Mouse (Mus musculus): ENCODE measurements around the gene Esr1. TPM values are rescaled to one million over a fixed set of nuclear protein-coding genes. Genes with fewer than 3 reads are reported as not detected.

Gene Esr1
- total and polyA plus RNA-seq, 2 experiments = 12.2 to 30.3 TPM

DNA sequence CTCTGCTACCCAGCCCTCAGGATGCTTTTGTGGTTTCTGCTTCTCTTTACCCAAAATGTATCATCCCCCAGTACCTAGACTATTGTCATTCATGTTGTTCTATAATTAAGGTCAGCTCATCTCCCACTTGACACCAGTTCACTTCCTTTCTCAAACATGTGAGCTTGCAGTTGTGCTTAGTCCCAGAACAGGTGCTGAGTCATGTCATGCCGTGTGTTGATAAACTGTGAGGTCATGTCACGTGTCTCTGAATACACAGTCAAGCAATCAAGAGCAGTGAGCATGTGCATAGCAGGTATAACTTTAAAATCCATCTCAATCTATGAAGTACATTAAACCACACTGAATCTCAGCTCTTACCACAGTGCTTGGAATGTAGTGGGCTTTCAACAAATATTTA is 297.9 kb downstream of the Esr1 start:
- TF ChIP-seq POLR2A (IDR thresholded peaks at IDR 0.05; ENCODE audit: extremely low read depth, insufficient read depth, low read length) (no peak), CTCF (IDR thresholded peaks at IDR 0.05; ENCODE audit: low read depth, low read length) (no peak)
- H3K27me3 ChIP-seq (ENCODE audit: control insufficient read depth, insufficient read depth, low read length) = no peaks in the 10 kb centered on the region
- WGBS = 76% methylated on average over 2 of the region's 2 CpGs

DNA sequence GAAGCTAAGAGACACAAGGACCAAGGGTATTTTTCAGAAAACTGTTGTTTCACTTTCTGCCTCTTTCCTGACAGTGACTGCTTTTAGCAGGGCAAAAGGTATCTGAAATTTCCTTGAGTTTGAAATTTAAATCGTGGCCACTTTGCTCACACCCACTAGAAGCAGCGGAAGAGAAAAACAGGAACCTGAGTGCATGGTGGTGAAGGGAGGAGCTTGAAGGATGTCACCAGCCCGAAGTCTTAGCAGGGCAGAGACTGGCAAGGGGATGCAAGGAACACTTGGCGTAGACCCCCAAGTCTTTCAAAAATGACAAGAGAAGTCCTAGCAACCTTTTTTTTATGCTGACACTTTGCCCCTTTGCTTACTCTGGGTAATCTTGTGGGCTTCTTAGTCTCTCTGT is 299.1 kb downstream of the Esr1 start:
- Histone ChIP-seq H3K79me2 (ENCODE audit: control insufficient read depth, insufficient read depth, low read length) (no peaks in the 10 kb centered on the region), H3K4me3 (ENCODE audit: insufficient read depth, low read depth, low read length) (no peak overlapping the region), H3K36me3 (ENCODE audit: control insufficient read depth, insufficient read depth, low read length) (no peaks in the 10 kb centered on the region), H3K27ac (replicated peaks; ENCODE audit: insufficient read depth, low read depth, low read length) (no peak overlapping the region), H3K4me1 (ENCODE audit: control insufficient read depth, insufficient read depth, low read length) (no peaks in the 10 kb centered on the region), H3K27me3 (ENCODE audit: control insufficient read depth, insufficient read depth, low read length) (no peaks in the 10 kb centered on the region), H3K9ac (ENCODE audit: low read depth, low read length) (no peak overlapping the region)
- TF ChIP-seq CTCF (IDR thresholded peaks at IDR 0.05; ENCODE audit: low read depth, low read length) = no peak
- DNase-seq (ENCODE audit: extremely low read depth, low read depth, low spot score) = no peak
- WGBS = 80% methylated on average over 4 of the region's 4 CpGs

More for the DNA sequence above, 297.9 kb downstream of the Esr1 start:
- H3K4me3 ChIP-seq (ENCODE audit: insufficient read depth, low read depth, low read length) = no peak overlapping the region
- no peaks in the 10 kb centered on the region for H3K4me1 ChIP-seq (ENCODE audit: control insufficient read depth, insufficient read depth, low read length)
- no peaks in the 10 kb centered on the region for H3K79me2 ChIP-seq (ENCODE audit: control insufficient read depth, insufficient read depth, low read length)
- no peak overlapping the region for H3K9ac ChIP-seq (ENCODE audit: low read depth, low read length)
- DNase-seq (ENCODE audit: extremely low read depth, low read depth, low spot score) = peak; percentile 6
- H3K36me3 ChIP-seq (ENCODE audit: control insufficient read depth, insufficient read depth, low read length) = no peaks in the 10 kb centered on the region
- no peak overlapping the region for H3K27ac ChIP-seq (replicated peaks; ENCODE audit: insufficient read depth, low read depth, low read length)

DNA sequence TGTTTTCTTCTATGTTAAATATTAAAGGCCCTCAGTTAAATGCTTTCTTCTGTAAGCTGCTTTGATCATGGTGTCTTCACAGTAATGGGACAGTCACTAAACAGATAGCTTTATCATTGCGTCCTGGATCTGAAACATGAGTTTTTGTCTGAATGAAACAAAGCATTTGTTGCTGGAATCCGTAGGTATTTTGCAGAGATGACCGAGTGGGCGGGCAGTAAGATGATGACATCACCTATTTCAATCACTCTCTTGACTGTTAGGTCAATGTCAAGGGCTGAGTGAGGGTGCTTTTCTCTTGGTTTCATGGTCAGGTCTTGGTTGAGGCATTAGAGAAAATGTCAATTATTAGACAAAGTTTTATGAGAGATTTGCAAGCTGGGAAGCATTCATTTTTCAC is 307.7 kb downstream of the Esr1 start:
- H3K27me3 ChIP-seq (ENCODE audit: control insufficient read depth, insufficient read depth, low read length) = no peaks in the 10 kb centered on the region
- H3K79me2 ChIP-seq (ENCODE audit: control insufficient read depth, insufficient read depth, low read length) = no peaks in the 10 kb centered on the region
- TF ChIP-seq CTCF (IDR thresholded peaks at IDR 0.05; ENCODE audit: low read depth, low read length) = no peak
- no peak for TF ChIP-seq POLR2A (IDR thresholded peaks at IDR 0.05; ENCODE audit: extremely low read depth, insufficient read depth, low read length)
- no peak overlapping the region for H3K4me3 ChIP-seq (ENCODE audit: insufficient read depth, low read depth, low read length)
- no peaks in the 10 kb centered on the region for H3K4me1 ChIP-seq (ENCODE audit: control insufficient read depth, insufficient read depth, low read length)
- H3K27ac ChIP-seq (replicated peaks; ENCODE audit: insufficient read depth, low read depth, low read length) = no peak overlapping the region
- DNase-seq (ENCODE audit: extremely low read depth, low read depth, low spot score) = no peak
- no peak overlapping the region for H3K9ac ChIP-seq (ENCODE audit: low read depth, low read length)
- no peaks in the 10 kb centered on the region for H3K36me3 ChIP-seq (ENCODE audit: control insufficient read depth, insufficient read depth, low read length)
- 92% methylated on average over 4 of the region's 4 CpGs for WGBS

DNA sequence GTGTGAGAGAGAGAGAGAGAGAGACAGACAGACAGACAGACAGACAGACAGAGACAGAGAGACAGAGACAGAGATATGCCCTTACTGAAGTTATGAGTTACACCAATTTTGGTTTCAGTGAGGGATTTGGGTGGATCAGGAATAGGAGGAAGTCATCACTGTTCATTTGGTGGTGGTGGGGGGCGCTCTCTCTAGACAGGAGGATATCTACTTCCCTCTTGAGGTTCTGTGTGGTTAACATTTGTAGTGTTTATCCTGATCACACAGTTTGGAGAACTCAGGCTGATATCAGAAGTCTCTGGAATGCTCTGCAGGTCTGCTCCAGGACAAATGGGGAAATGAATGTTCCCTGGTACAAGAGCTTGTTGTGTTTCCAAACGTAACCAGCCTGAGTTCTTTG is 312.2 kb downstream of the Esr1 start:
- no peaks in the 10 kb centered on the region for H3K36me3 ChIP-seq (ENCODE audit: control insufficient read depth, insufficient read depth, low read length)
- no peak overlapping the region for H3K9ac ChIP-seq (ENCODE audit: low read depth, low read length)
- no peaks in the 10 kb centered on the region for H3K27me3 ChIP-seq (ENCODE audit: control insufficient read depth, insufficient read depth, low read length)
- H3K4me1 ChIP-seq (ENCODE audit: control insufficient read depth, insufficient read depth, low read length) = no peaks in the 10 kb centered on the region
- 82% methylated on average over 2 of the region's 2 CpGs for WGBS
- H3K4me3 ChIP-seq (ENCODE audit: insufficient read depth, low read depth, low read length) = no peak overlapping the region
- TF ChIP-seq POLR2A (IDR thresholded peaks at IDR 0.05; ENCODE audit: extremely low read depth, insufficient read depth, low read length) = no peak
- no peak for TF ChIP-seq CTCF (IDR thresholded peaks at IDR 0.05; ENCODE audit: low read depth, low read length)
- no peaks in the 10 kb centered on the region for H3K79me2 ChIP-seq (ENCODE audit: control insufficient read depth, insufficient read depth, low read length)
- DNase-seq (ENCODE audit: extremely low read depth, low read depth, low spot score) = no peak
- H3K27ac ChIP-seq (replicated peaks; ENCODE audit: insufficient read depth, low read depth, low read length) = no peak overlapping the region

DNA sequence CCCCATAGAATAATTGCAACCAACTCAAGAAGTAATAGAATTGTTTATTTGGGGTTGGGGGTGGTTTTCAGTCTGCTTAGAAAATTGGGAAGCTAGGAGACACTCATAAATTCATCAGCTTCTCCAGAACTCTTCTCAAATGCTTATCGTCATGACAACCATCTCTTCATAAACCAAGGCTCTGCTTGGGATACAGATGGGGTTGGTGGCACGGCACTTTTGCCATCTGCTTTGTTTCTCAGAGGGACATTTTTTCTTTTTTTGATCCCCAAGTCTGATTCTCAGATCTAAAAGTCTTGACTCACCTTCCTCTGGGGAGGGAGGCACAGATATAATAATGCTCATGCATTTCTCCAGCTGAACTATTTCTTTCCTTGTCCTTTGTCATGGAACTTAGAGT is 313.0 kb downstream of the Esr1 start:
- WGBS = 88% methylated on average over 2 of the region's 2 CpGs
- TF ChIP-seq POLR2A (IDR thresholded peaks at IDR 0.05; ENCODE audit: extremely low read depth, insufficient read depth, low read length) (no peak), CTCF (IDR thresholded peaks at IDR 0.05; ENCODE audit: low read depth, low read length) (no peak)

DNA sequence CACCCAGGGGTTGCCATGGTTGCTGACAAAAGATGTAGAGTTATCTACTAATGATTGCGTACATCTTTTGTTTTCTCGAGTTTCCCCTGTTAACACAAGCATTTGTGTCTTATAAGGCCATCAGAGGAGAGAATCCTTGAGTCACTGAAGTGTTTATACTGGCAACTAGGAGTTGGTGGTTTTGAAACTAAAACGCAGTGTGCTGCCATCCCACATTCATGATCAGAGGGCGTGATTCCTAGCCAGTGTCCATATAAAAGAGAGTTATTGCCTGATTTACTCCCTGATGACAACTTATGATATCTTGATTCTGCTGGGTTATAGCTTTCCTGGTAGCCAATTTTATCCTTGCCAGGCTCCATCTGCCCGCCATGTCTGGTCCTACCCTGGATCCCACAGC is 331.8 kb downstream of the Esr1 start:
- Histone ChIP-seq H3K27ac (replicated peaks; ENCODE audit: insufficient read depth, low read depth, low read length) (no peak overlapping the region), H3K4me1 (ENCODE audit: control insufficient read depth, insufficient read depth, low read length) (peaks cover 2% of the 10 kb centered on the region; the same call in 1 of the 2 replicates), H3K4me3 (ENCODE audit: insufficient read depth, low read depth, low read length) (no peak overlapping the region), H3K79me2 (ENCODE audit: control insufficient read depth, insufficient read depth, low read length) (no peaks in the 10 kb centered on the region), H3K9ac (ENCODE audit: low read depth, low read length) (no peak overlapping the region), H3K27me3 (ENCODE audit: control insufficient read depth, insufficient read depth, low read length) (no peaks in the 10 kb centered on the region), H3K36me3 (ENCODE audit: control insufficient read depth, insufficient read depth, low read length) (peaks cover 11% of the 10 kb centered on the region)
- no peak for DNase-seq (ENCODE audit: extremely low read depth, low read depth, low spot score)
- TF ChIP-seq POLR2A (IDR thresholded peaks at IDR 0.05; ENCODE audit: extremely low read depth, insufficient read depth, low read length) (no peak), CTCF (IDR thresholded peaks at IDR 0.05; ENCODE audit: low read depth, low read length) (no peak)
- 82% methylated on average over 5 of the region's 5 CpGs for WGBS

More for the DNA sequence above, 313.0 kb downstream of the Esr1 start:
- Histone ChIP-seq H3K36me3 (ENCODE audit: control insufficient read depth, insufficient read depth, low read length) (no peaks in the 10 kb centered on the region), H3K4me1 (ENCODE audit: control insufficient read depth, insufficient read depth, low read length) (no peaks in the 10 kb centered on the region), H3K79me2 (ENCODE audit: control insufficient read depth, insufficient read depth, low read length) (no peaks in the 10 kb centered on the region), H3K9ac (ENCODE audit: low read depth, low read length) (no peak overlapping the region), H3K27me3 (ENCODE audit: control insufficient read depth, insufficient read depth, low read length) (no peaks in the 10 kb centered on the region), H3K27ac (replicated peaks; ENCODE audit: insufficient read depth, low read depth, low read length) (no peak overlapping the region), H3K4me3 (ENCODE audit: insufficient read depth, low read depth, low read length) (no peak overlapping the region)
- DNase-seq (ENCODE audit: extremely low read depth, low read depth, low spot score) = no peak
